Mouse (Mus musculus) embryonic facial prominence, embryonic 12.5 days (tissue): ENCODE data around the gene Gsto1. TPM values are rescaled to one million over a fixed set of nuclear protein-coding genes. Genes with fewer than 3 reads are reported as not detected.

Experiments used
- ATAC-seq: fragments of 200-750 bp; cut with Nextera tagmentation; 2 replicates; pipeline ENCODE4 v1.8.0; 2017; ENCODE audit not compliant: insufficient number of reproducible peaks, insufficient read depth, low FRiP score, low TSS enrichment
- H3K27ac ChIP-seq: fragments of 300-500 bp; sonication (generic); 2 replicates; pipeline ENCODE4 v1.5.1; 2016; ENCODE audit warnings: mild to moderate bottlenecking
- H3K27me3 ChIP-seq: fragments of 300-500 bp; sonication (generic); 2 replicates; pipeline ENCODE4 v1.6.1; 2016; ENCODE audit warnings: mild to moderate bottlenecking, moderate library complexity
- H3K36me3 ChIP-seq: fragments of 300-500 bp; sonication (generic); 2 replicates; pipeline ENCODE4 v1.6.1; 2016; ENCODE audit warnings: mild to moderate bottlenecking
- H3K4me1 ChIP-seq: fragments of 300-500 bp; sonication (generic); 2 replicates; pipeline ENCODE4 v1.6.1; 2016
- H3K4me2 ChIP-seq: fragments of 300-500 bp; sonication (generic); replicated peaks from 2 replicates; pipeline ENCODE4 v1.6.1; 2016; ENCODE audit warnings: mild to moderate bottlenecking, moderate library complexity
- H3K4me3 ChIP-seq: fragments of 300-500 bp; sonication (generic); 2 replicates; pipeline ENCODE4 v1.5.1; 2016; ENCODE audit warnings: mild to moderate bottlenecking
- H3K9ac ChIP-seq: fragments of 300-500 bp; sonication (generic); 2 replicates; pipeline ENCODE4 v1.6.1; 2016; ENCODE audit warnings: mild to moderate bottlenecking, moderate library complexity
- H3K9me3 ChIP-seq: fragments of 300-500 bp; sonication (generic); 2 replicates; pipeline ENCODE4 v1.6.1; 2016; ENCODE audit warnings: mild to moderate bottlenecking, moderate library complexity
- WGBS: fragments of 180-500 bp; shearing (Covaris S2); methylation state at CpG from one replicate; pipeline ENCODE4 v1.1.7; 2016; 5-methylcytosine and 5-hydroxymethylcytosine counted together
- polyA plus RNA-seq: library from polyadenylated mRNA; unstranded; fragments of >200 nt; fragmentation: Nextera tagmentation; extraction: Ambion mirVana; gene quantifications from 2 replicates; pipeline ENCODE4 v1.2.1, GENCODE M21; 2016

Gsto1 gene
- polyA plus RNA-seq, 1 experiment from 2014 or later = 158 TPM

DNA sequence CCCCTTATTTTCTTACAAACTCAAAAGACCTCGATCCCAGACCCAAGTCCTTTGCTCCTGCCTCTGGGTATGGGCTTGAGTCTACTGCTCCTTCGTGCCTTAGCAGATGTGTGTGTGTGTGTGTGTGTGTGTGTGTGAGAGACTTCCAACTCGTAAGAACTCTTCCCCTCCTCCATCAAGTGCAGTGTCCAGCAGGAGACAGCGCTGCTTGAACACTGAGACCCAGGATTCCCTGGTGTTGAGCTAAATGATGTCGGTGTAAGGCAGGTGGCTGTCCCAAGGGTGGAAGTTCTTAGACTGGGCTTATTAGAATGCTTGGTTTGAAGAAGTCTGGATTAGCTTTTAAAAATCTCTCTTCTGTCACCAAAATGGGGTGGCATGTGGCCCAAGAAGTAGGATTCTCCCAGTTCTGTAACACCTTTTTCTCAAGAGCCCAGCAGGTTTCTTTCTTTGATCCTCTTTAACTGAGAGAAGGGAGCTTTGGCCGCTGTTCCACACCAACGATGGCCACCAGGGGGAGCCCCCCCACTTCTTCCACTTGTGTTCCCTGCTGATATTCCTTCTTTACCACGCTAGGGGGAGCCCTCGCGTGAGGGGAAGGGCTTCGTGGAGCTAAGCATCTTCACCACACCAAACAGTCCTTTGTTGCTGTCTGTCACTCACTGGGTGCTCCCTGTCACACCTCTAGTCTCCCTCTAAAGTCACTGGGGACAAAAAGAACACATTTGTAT, 27.5 kb downstream of the Gsto1 start:
- H3K36me3 ChIP-seq = no peaks in the 10 kb centered on the region
- 0 out of 2 replicates have a peak, but pooled peaks have one; percentile 30 for ATAC-seq
- H3K9ac ChIP-seq = no peak overlapping the region
- no peaks in the 10 kb centered on the region for H3K9me3 ChIP-seq
- H3K4me1 ChIP-seq = peaks cover 5% of the 10 kb centered on the region; the same call in 1 of the 2 replicates
- no peak overlapping the region for H3K4me3 ChIP-seq
- no peak overlapping the region for H3K27ac ChIP-seq
- whole genome bisulfite sequencing = 29% methylated on average over 11 of the region's 11 CpGs
- no peaks in the 10 kb centered on the region for H3K27me3 ChIP-seq
- no peak overlapping the region for H3K4me2 ChIP-seq

DNA sequence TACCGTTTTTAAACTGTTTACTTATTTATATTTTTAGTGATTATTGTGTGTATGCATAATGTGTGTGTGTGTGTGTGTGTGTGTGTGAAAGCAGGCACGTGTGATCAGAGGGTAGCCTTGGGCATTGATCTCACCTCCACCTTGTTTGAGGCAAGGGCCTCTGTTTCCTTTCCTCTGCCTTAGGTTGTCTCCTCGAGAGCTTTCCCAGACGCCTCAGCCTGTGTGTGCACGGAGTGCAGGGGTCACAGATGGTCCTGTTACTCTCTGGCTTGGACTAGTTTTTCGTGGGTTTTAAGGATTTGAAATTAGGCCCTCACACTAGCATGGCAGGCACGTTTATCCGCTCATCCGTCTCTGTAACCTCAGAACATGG, 28.1 kb downstream of the Gsto1 start:
- no peak overlapping the region for H3K27ac ChIP-seq
- peaks cover 5% of the 10 kb centered on the region; the same call in 1 of the 2 replicates for H3K4me1 ChIP-seq
- H3K4me2 ChIP-seq = no peak overlapping the region
- no peak overlapping the region for H3K9ac ChIP-seq
- no peak overlapping the region for H3K4me3 ChIP-seq
- no peaks in the 10 kb centered on the region for H3K27me3 ChIP-seq
- 37% methylated on average over 9 of the region's 9 CpGs for WGBS
- H3K9me3 ChIP-seq = no peaks in the 10 kb centered on the region
- 0 out of 2 replicates have a peak, but pooled peaks have one; percentile 3 for ATAC-seq
- no peaks in the 10 kb centered on the region for H3K36me3 ChIP-seq

DNA sequence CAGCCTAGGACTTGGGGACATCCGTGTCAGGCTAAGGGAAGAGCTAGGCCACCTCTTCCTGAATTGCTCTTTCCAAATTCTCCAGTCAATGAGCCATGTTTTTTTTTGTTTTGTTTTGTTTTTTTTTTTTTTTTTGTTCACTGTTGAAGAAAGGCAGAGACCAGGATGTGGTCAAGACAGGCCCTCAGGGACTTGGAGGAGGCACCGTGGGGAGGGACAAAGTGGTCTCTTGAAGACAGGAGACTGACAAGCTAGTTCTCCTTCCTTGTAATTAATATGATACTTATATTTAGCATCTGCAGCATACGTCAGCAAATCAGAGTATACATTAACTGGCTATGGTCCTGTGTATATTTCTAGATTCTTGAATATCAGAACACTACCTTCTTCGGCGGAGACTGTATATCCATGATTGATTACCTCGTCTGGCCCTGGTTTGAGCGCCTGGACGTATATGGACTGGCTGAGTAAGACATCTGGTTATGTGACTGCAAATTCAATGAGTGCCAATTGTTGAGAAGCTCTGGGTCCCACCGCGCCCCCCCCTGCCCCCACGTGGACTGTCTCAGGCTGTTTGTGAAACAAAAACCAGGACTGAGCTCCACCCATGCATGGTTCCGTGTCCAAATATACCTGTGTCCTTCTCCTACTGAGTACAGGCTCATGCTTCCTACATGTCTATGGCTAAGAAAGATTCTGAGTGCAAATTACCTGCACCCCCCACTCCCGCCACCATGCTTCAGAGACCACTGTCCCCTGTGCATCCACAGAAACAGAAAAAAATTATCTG, 29.7 kb downstream of the Gsto1 start:
- Histone ChIP-seq H3K36me3 (no peaks in the 10 kb centered on the region), H3K4me3 (no peak overlapping the region), H3K9ac (no peak overlapping the region), H3K27ac (no peak overlapping the region), H3K27me3 (no peaks in the 10 kb centered on the region), H3K9me3 (no peaks in the 10 kb centered on the region), H3K4me1 (peaks cover 5% of the 10 kb centered on the region; the same call in 1 of the 2 replicates), H3K4me2 (no peak overlapping the region)
- 71% methylated on average over 13 of the region's 13 CpGs for WGBS
- no peak for ATAC-seq

DNA sequence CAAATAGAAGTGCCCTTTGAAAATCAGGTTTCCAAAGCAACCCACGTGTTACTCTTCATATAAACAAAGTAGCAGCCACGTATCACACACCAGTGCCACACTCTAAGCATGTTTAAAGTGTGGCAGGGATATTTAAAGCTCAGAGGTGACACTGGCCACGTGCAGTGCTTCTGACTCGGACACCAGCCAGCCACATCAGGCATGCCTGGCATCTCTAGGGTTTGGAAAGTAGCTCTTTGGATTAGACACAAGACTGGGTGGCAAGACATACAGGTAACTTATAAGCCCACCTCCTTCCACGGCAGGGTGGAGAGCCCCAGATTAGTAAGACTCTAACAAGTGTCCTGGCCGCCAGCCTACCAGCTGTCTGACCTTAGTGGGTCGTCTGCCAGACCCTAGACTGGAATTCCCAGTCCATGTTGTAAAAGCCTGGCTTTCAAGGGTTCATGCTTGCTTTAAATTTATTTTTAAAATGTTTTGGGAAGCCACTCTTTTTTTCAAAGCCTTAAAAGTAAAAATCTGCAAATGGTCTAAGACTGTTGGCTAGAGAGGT, 30.5 kb downstream of the Gsto1 start:
- H3K9me3 ChIP-seq = no peaks in the 10 kb centered on the region
- peaks cover 5% of the 10 kb centered on the region; the same call in 1 of the 2 replicates for H3K4me1 ChIP-seq
- no peak overlapping the region for H3K4me3 ChIP-seq
- H3K36me3 ChIP-seq = no peaks in the 10 kb centered on the region
- H3K27ac ChIP-seq = no peak overlapping the region
- no peak for ATAC-seq
- 67% methylated on average over 7 of the region's 7 CpGs for WGBS
- H3K9ac ChIP-seq = no peak overlapping the region
- H3K4me2 ChIP-seq = no peak overlapping the region
- H3K27me3 ChIP-seq = no peaks in the 10 kb centered on the region

DNA sequence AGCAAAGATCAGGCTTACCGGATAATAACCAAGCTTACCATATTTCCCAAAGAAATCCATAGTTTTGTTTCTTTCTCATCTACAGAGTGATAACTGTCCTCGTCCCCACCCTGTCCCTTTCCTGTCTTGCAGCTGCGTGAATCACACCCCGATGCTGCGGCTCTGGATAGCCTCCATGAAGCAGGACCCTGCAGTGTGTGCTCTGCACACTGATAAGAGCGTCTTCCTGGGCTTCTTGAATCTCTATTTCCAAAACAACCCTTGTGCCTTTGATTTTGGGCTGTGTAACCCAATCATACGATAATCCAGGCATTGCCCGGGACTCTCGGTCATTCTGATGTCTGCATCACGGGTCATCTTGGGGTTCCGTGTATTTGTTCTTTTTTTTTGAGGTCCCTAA, 31.1 kb downstream of the Gsto1 start:
- Histone ChIP-seq H3K36me3 (no peaks in the 10 kb centered on the region), H3K27me3 (no peaks in the 10 kb centered on the region), H3K9ac (no peak overlapping the region), H3K4me1 (peaks cover 8% of the 10 kb centered on the region; the same call in 1 of the 2 replicates), H3K4me2 (no peak overlapping the region), H3K4me3 (no peak overlapping the region), H3K27ac (no peak overlapping the region), H3K9me3 (no peaks in the 10 kb centered on the region)
- 86% methylated on average over 11 of the region's 11 CpGs for WGBS
- ATAC-seq = no peak

GRCm38 (mm10) chr19:47886617-47887016, 31.8 kb downstream of the Gsto1 start:
- H3K36me3 ChIP-seq = no peaks in the 10 kb centered on the region
- ATAC-seq = no peak
- no peaks in the 10 kb centered on the region for H3K9me3 ChIP-seq
- no peak overlapping the region for H3K4me3 ChIP-seq
- peaks cover 8% of the 10 kb centered on the region; the same call in 1 of the 2 replicates for H3K4me1 ChIP-seq
- no peak overlapping the region for H3K27ac ChIP-seq
- no peak overlapping the region for H3K9ac ChIP-seq
- 81% methylated on average over 7 of the region's 7 CpGs for WGBS
- H3K27me3 ChIP-seq = no peaks in the 10 kb centered on the region
- H3K4me2 ChIP-seq = no peak overlapping the region

GRCm38 (mm10) chr19:47887417-47887816, 32.6 kb downstream of the Gsto1 start:
- Histone ChIP-seq H3K27ac (no peak overlapping the region), H3K27me3 (no peaks in the 10 kb centered on the region), H3K36me3 (no peaks in the 10 kb centered on the region), H3K4me1 (peaks cover 8% of the 10 kb centered on the region; the same call in 1 of the 2 replicates), H3K4me2 (no peak overlapping the region), H3K9me3 (no peaks in the 10 kb centered on the region), H3K4me3 (no peak overlapping the region), H3K9ac (no peak overlapping the region)
- ATAC-seq = no peak
- WGBS = 83% methylated on average over 10 of the region's 10 CpGs

GRCm38 (mm10) chr19:47888037-47888436, 33.3 kb downstream of the Gsto1 start:
- no peak for ATAC-seq
- no peaks in the 10 kb centered on the region for H3K9me3 ChIP-seq
- H3K4me2 ChIP-seq = no peak overlapping the region
- H3K36me3 ChIP-seq = 0 out of 2 replicates have a peak, but pooled peaks cover under 1% of the 10 kb centered on the region
- H3K27ac ChIP-seq = no peak overlapping the region
- WGBS = 93% methylated on average over 8 of the region's 8 CpGs
- H3K27me3 ChIP-seq = no peaks in the 10 kb centered on the region
- no peak overlapping the region for H3K4me3 ChIP-seq
- H3K4me1 ChIP-seq = peaks cover 4% of the 10 kb centered on the region; the same call in 1 of the 2 replicates
- no peak overlapping the region for H3K9ac ChIP-seq

DNA sequence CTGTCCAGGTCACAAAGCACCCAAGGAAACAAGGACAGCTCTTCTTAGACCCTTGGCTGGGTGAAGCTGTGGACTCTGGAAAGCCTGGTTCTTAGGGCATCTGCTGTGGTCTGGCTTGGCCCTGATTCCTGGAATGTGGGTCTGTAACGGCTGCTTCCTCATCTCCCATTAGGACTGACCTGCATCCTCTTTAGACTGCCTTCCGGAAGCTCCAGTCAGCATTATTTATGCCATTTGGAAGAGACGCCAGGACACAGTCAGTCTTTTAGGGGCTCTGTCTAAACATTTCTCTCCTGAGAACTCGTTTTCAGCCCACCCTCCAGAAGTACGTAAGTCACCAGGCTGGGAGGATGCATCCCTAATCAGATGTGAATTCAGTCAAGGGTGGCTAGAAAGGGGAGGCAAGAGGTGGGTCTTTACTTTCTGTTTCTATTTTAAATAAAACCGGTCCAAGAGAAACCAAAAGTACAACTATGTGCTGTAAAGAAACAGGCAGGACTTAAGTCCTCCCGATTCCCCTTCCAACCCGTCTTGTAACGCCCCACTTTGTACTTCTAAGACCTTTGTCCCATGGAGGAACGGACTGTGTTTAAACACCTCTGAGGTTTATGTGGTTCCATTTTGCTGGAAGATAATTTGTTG, 35.8 kb downstream of the Gsto1 start:
- peaks cover 3% of the 10 kb centered on the region; the same call in 1 of the 2 replicates for H3K4me1 ChIP-seq
- 70% methylated on average over 10 of the region's 10 CpGs for WGBS
- no peaks in the 10 kb centered on the region for H3K9me3 ChIP-seq
- H3K36me3 ChIP-seq = peaks cover 18% of the 10 kb centered on the region
- no peak overlapping the region for H3K4me3 ChIP-seq
- ATAC-seq = no peak
- H3K27me3 ChIP-seq = no peaks in the 10 kb centered on the region
- no peak overlapping the region for H3K9ac ChIP-seq
- H3K27ac ChIP-seq = no peak overlapping the region
- no peak overlapping the region for H3K4me2 ChIP-seq

DNA sequence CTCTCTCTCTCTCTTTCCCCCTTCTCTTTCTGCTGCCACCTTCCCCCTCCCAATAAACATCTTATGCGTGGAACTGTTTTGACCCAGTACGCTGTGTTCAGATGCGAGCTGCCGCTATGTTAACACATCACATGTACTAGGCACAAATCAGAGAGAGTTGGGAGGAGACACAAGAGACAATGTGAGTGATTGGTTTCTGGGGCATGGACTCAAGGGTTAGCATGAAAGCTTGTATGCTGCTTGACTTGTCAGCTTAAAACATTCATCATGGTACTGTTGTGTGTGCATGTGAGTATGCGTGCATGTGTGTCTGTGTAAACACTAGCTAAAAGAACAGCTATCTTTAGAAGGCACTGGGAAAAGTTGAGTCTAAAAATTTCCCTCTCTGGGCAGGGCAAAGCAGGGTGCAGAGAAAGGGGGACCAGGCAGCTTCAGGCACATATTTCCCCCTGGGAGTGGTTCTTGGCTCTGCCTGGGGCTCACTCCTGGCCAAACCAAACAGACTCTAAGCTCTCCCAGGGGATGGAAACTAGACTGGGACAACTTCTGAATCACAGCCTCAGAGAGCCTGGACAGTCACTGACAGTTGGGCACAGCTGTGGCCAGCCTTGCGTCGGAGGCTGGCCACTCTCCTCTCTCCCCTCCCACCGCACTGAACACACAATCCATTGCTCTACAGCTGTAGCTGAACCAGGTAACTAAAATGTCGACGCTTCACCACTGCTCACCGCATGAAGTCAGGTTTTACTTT, 37.0 kb downstream of the Gsto1 start:
- Histone ChIP-seq H3K4me3 (no peak overlapping the region), H3K27ac (no peak overlapping the region), H3K4me1 (peaks cover 3% of the 10 kb centered on the region; the same call in 1 of the 2 replicates), H3K4me2 (no peak overlapping the region), H3K36me3 (peaks cover 29% of the 10 kb centered on the region), H3K27me3 (no peaks in the 10 kb centered on the region), H3K9me3 (no peaks in the 10 kb centered on the region), H3K9ac (no peak overlapping the region)
- 79% methylated on average over 11 of the region's 11 CpGs for WGBS
- no peak for ATAC-seq

GRCm38 (mm10) chr19:47893092-47893491, 38.3 kb downstream of the Gsto1 start:
- Histone ChIP-seq H3K9ac (no peak overlapping the region), H3K9me3 (no peaks in the 10 kb centered on the region), H3K4me1 (peaks cover 3% of the 10 kb centered on the region; the same call in 1 of the 2 replicates), H3K4me3 (no peak overlapping the region), H3K27me3 (no peaks in the 10 kb centered on the region), H3K4me2 (no peak overlapping the region), H3K27ac (no peak overlapping the region), H3K36me3 (peaks cover 42% of the 10 kb centered on the region)
- no peak for ATAC-seq
- WGBS = 90% methylated on average over 6 of the region's 6 CpGs
